In genomic region chr13:108263042-108263441, GRCm38 (mm10) we compare ENCODE assay signal across 20 mouse cellular contexts. TPM values are rescaled to one million over a fixed set of nuclear protein-coding genes. Genes with fewer than 3 reads are reported as not detected.
A peak's percentile ranks its signal among the peaks of the same experiment; 100 is the strongest.
DNase-seq lines count a peak whose midpoint lies in the region; ATAC-seq and TF ChIP-seq lines count a peak whose summit lies in the region.
"Had no signal": no experiment of that assay in that cellular context is flagged by ENCODE, and none has a peak within 500 bp of the region (broad histone marks: within the 10 kb centered on the region; RNA-seq: fewer than 3 reads in every experiment).

No protein-coding gene starts in this region.

- H3K9ac ChIP-seq in intestine, embryonic 14.5 days (ENCODE audit: low read length) = no peak overlapping the region
- H3K9ac ChIP-seq in intestine, embryonic 16.5 days (ENCODE audit: low read depth, low read length) = no peak overlapping the region
- H3K9ac ChIP-seq in kidney, embryonic 14.5 days (ENCODE audit: low read depth, low read length) = no peak overlapping the region
- H3K9ac ChIP-seq: embryonic facial prominence, embryonic 15.5 days; heart, embryonic 12.5 days; midbrain, embryonic 12.5 days had no signal

- TF ChIP-seq CTCF in cortical plate, adult 2 months (IDR thresholded peaks at IDR 0.05; ENCODE audit: extremely low read depth, insufficient read depth, low read length) = no peak

- WGBS in intestine, embryonic 14.5 days = 70% methylated on average over 8 of the region's 8 CpGs
- 67% methylated on average over 8 of the region's 8 CpGs for WGBS in intestine, embryonic 16.5 days
- WGBS in kidney, embryonic 14.5 days = 69% methylated on average over 8 of the region's 8 CpGs

- H3K27ac ChIP-seq in intestine, embryonic 14.5 days (ENCODE audit: low read depth) = no peak overlapping the region
- H3K27ac ChIP-seq in intestine, embryonic 16.5 days (ENCODE audit: low read length) = no peak overlapping the region
- H3K27ac ChIP-seq in cortical plate, adult 2 months (ENCODE audit: insufficient read depth, low read length) = peak overlapping the region; percentile 50; the same call in 1 of the 2 replicates
- no peak overlapping the region for H3K27ac ChIP-seq in kidney, embryonic 14.5 days (ENCODE audit: low read depth, low read length)
- H3K27ac ChIP-seq: embryonic facial prominence, embryonic 15.5 days; midbrain, embryonic 12.5 days; stomach, postnatal 0 days had no signal

- H3K4me2 ChIP-seq in intestine, embryonic 14.5 days (ENCODE audit: low read length) = no peak overlapping the region
- H3K4me2 ChIP-seq in intestine, embryonic 16.5 days (ENCODE audit: low read depth, low read length) = no peak overlapping the region
- H3K4me2 ChIP-seq in kidney, embryonic 14.5 days (replicated peaks; ENCODE audit: low read depth, low read length) = no peak overlapping the region
- H3K4me2 ChIP-seq: embryonic facial prominence, embryonic 15.5 days; heart, embryonic 12.5 days; liver, embryonic 11.5 days; midbrain, embryonic 12.5 days had no signal

- no peaks in the 10 kb centered on the region for H3K27me3 ChIP-seq in intestine, embryonic 14.5 days (replicated peaks; ENCODE audit: control insufficient read depth, insufficient read depth, low read length)
- H3K27me3 ChIP-seq in intestine, embryonic 16.5 days (replicated peaks; ENCODE audit: control insufficient read depth, insufficient read depth, low read length) = no peaks in the 10 kb centered on the region
- no peaks in the 10 kb centered on the region for H3K27me3 ChIP-seq in kidney, embryonic 14.5 days (ENCODE audit: control insufficient read depth, insufficient read depth, low read length)
- H3K27me3 ChIP-seq: embryonic facial prominence, embryonic 15.5 days; midbrain, embryonic 12.5 days had no signal

- no peak for ATAC-seq in intestine, embryonic 14.5 days (replicated peaks; ENCODE audit: low FRiP score, low TSS enrichment, low read depth)
- no peak for ATAC-seq in intestine, embryonic 16.5 days
- no peak for ATAC-seq in kidney, embryonic 14.5 days (ENCODE audit: low FRiP score, low TSS enrichment)
- ATAC-seq: intestine, postnatal 0 days had no signal

- peak; percentile 4 for DNase-seq in adrenal gland, postnatal 10 days
- DNase-seq in adrenal gland, postnatal 4 days (ENCODE audit: low spot score in 2 of 2) = no peak
- peak; percentile 6 for DNase-seq in intestine, embryonic 14.5 days (ENCODE audit: low spot score)
- peak; percentile 53 for DNase-seq in 3T3-L1 (ENCODE audit: low read depth, low spot score)
- DNase-seq in gastrocnemius, postnatal 36 days = no peak
- DNase-seq: cerebellum, adult 18-20 months; kidney, postnatal 36 days; left cerebral cortex, postnatal 4 days; lung, postnatal 4 days; right cerebral cortex, adult 18-20 months; thymus, postnatal 14 days had no signal

- intact Hi-C loops in gastrocnemius, postnatal 36 days (cut with DNase I) = no loop called here

- no peaks in the 10 kb centered on the region for H3K4me1 ChIP-seq in intestine, embryonic 14.5 days (replicated peaks; ENCODE audit: control insufficient read depth, insufficient read depth, low read length)
- no peaks in the 10 kb centered on the region; the same call in 1 of the 2 replicates for H3K4me1 ChIP-seq in intestine, embryonic 16.5 days (ENCODE audit: control insufficient read depth, insufficient read depth, low read length)
- H3K4me1 ChIP-seq in cortical plate, adult 2 months (ENCODE audit: control insufficient read depth, insufficient read depth, low read length) = no peaks in the 10 kb centered on the region
- H3K4me1 ChIP-seq in kidney, embryonic 14.5 days (ENCODE audit: control insufficient read depth, insufficient read depth, low read length) = no peaks in the 10 kb centered on the region
- H3K4me1 ChIP-seq: embryonic facial prominence, embryonic 15.5 days; midbrain, embryonic 12.5 days had no signal

- no peak overlapping the region for H3K4me3 ChIP-seq in intestine, embryonic 14.5 days (ENCODE audit: low read depth, low read length)
- H3K4me3 ChIP-seq in intestine, embryonic 16.5 days (ENCODE audit: low read length) = no peak overlapping the region
- no peak overlapping the region for H3K4me3 ChIP-seq in cortical plate, adult 2 months (ENCODE audit: insufficient read depth, low read length)
- H3K4me3 ChIP-seq in kidney, embryonic 14.5 days (ENCODE audit: low read length) = no peak overlapping the region
- H3K4me3 ChIP-seq: embryonic facial prominence, embryonic 15.5 days; heart, embryonic 12.5 days; midbrain, embryonic 12.5 days had no signal

- no peak for TF ChIP-seq POLR2A in cortical plate, adult 2 months (IDR thresholded peaks at IDR 0.05; ENCODE audit: extremely low read depth, insufficient read depth, low read length)

- no peaks in the 10 kb centered on the region for H3K9me3 ChIP-seq in intestine, embryonic 14.5 days (ENCODE audit: control insufficient read depth, low read length)
- H3K9me3 ChIP-seq in intestine, embryonic 16.5 days (ENCODE audit: control insufficient read depth, low read length) = no peaks in the 10 kb centered on the region
- no peaks in the 10 kb centered on the region for H3K9me3 ChIP-seq in kidney, embryonic 14.5 days (ENCODE audit: control insufficient read depth, low read length)
- H3K9me3 ChIP-seq: embryonic facial prominence, embryonic 15.5 days; heart, embryonic 12.5 days; midbrain, embryonic 12.5 days had no signal

- H3K36me3 ChIP-seq in intestine, embryonic 14.5 days (ENCODE audit: control insufficient read depth, insufficient read depth, low read length) = no peaks in the 10 kb centered on the region
- no peaks in the 10 kb centered on the region for H3K36me3 ChIP-seq in intestine, embryonic 16.5 days (ENCODE audit: control insufficient read depth, insufficient read depth, low read length)
- no peaks in the 10 kb centered on the region for H3K36me3 ChIP-seq in kidney, embryonic 14.5 days (ENCODE audit: control insufficient read depth, insufficient read depth, low read length)
- H3K36me3 ChIP-seq: embryonic facial prominence, embryonic 15.5 days; heart, embryonic 12.5 days; midbrain, embryonic 12.5 days had no signal

RNA-seq across cellular contexts. Expression of gene Elovl7, which starts 48.8 kb away (rescaled TPM):
- total RNA-seq in adrenal gland, postnatal 10 days (2021) = 1 to 10 TPM; 2.3 to 2.4 TPM
- 1 to 10 TPM; 1.0 to 3.8 TPM for total RNA-seq in adrenal gland, postnatal 4 days (2021)
- polyA plus RNA-seq in intestine, embryonic 14.5 days (2014; fragmentation: Nextera tagmentation; extraction: Ambion mirVana) = 15.8 and 18.9 TPM in 2 replicates
- 17.9 and 22.0 TPM in 2 replicates for polyA plus RNA-seq in intestine, embryonic 16.5 days (2015; fragmentation: Nextera tagmentation; extraction: Ambion mirVana)
- polyA plus RNA-seq in cortical plate, adult 2 months (2012; rRNA removed) = 10.4 and 11.9 TPM in 2 replicates
- 7.3 and 14.3 TPM in 2 replicates for polyA plus RNA-seq in kidney, embryonic 14.5 days (2014; fragmentation: Nextera tagmentation; extraction: Ambion mirVana)
- under 1 TPM; 0.15 to 0.20 TPM for total RNA-seq in gastrocnemius, postnatal 36 days (2021)

RNA-seq across cellular contexts. Expression of gene Depdc1b, which starts 53.1 kb away (rescaled TPM):
- total RNA-seq in adrenal gland, postnatal 10 days (2021) = 1 to 10 TPM; 2.7 to 4.1 TPM
- total RNA-seq in adrenal gland, postnatal 4 days (2021) = 1 to 10 TPM; 4.9 to 7.9 TPM
- polyA plus RNA-seq in intestine, embryonic 14.5 days (2014; fragmentation: Nextera tagmentation; extraction: Ambion mirVana) = 7.3 and 8.3 TPM in 2 replicates
- polyA plus RNA-seq in intestine, embryonic 16.5 days (2015; fragmentation: Nextera tagmentation; extraction: Ambion mirVana) = 5.6 and 5.9 TPM in 2 replicates
- 0.45 and 0.77 TPM in 2 replicates for polyA plus RNA-seq in cortical plate, adult 2 months (2012; rRNA removed)
- 12.7 and 14.4 TPM in 2 replicates for polyA plus RNA-seq in kidney, embryonic 14.5 days (2014; fragmentation: Nextera tagmentation; extraction: Ambion mirVana)
- under 1 TPM; 0.20 TPM for total RNA-seq in gastrocnemius, postnatal 36 days (2021)

Comparison
In these comparisons a context has a peak if more than half of its experiments do, and no peak if none do; other contexts are left out.
1. DNase-seq: peak in adrenal gland, postnatal 10 days (single experiment), intestine, embryonic 14.5 days (single experiment) and 3T3-L1 (single experiment); none in adrenal gland, postnatal 4 days (0 of 2) and gastrocnemius, postnatal 36 days (0 of 2).